Mouse (Mus musculus) brain, adult 2 months (tissue): ENCODE measurements around the gene Isg20.
A peak's percentile ranks its signal among the peaks of the same experiment; 100 is the strongest.

Source experiments
- DNase-seq: peaks from one replicate; pipeline ENCODE4 v3.0.0; 2011; ENCODE audit warnings: low read depth, low spot score

Gene Isg20

DNA sequence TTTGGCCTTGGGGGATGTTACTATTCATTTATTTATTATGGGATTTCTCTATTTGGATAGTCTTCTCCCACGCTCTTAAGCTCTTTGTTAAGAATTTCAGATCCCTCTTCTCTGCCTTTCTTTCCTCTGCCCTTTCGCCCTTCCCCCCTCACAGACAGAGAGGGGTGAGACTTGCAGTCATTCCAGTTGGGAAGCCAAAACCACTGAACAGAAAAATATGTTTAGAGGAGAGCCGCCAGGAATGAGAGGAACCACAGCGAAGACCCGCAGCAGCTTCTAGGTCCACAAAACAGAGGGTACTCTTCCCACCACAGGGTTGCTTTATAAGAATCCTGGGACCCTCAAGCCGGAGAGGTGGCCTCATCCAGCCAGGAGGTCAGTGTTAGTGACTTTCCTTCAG, 41.4 kb downstream of the Isg20 start:
- DNase-seq: no peak

DNA sequence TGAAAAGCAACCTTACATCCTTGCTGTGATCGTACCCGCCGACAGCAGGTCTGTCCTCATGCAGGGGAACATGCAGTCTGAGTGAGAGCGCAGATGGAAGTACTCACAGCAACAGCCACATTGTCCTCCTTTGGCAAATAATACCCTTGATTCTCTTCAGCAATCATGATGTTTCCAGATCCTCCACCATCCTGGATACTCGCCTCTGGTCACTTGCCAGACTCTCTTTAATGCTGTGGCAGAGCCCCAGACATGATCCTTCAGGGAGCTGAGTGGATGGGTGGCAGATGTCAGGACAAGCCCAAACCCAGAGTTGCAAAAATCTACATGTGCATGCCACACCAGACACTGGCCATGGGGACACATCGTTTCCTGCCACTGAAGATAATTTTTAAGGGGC, 41.9 kb downstream of the Isg20 start:
- DNase-seq: peak; percentile 12

- no peak for DNase-seq
Observed at GRCm38 (mm10) chr7:78958499-78959073, 45.4 kb downstream of the Isg20 start.

DNA sequence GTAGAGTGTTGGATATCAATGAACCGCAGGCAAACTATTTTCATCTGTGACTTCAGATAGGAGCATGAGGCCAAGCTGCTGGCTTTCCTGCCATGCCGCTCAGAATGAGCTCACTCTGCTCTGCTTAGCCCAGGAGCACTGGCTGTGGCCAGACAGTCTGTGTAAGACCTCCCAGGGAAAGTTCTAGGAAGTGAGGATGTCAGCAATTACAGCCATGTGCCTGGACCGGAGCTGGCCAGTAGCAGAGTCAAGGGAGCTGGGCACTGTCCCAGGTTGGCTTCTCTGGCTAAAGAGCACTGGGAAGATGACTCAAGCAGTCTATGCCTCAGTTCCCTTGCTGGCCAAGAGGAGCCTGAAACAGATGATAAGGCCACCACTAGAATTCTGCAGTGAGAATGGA, 50.7 kb downstream of the Isg20 start:
- DNase-seq: no peak
